Comparison of ENCODE assay signal across 21 mouse cellular contexts in the genomic region with DNA sequence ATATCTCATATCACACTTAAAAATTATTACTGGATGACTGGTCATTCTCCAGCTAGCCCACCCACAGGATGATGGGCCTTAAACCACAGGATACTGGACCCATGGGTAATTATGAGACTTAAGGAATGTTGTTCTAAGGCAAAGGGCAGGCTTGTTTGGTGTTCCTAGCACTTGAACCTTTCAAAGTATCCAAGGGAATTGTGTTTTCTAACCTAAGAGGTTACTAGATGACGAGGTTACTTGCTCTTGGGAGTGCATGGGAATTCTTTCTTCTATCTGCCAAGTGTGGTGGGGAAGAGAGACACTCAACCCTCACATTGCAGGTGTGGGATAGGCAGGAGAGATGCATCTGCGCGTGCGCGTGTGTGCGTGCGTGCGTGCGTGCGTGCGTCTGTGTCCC.
DNase-seq lines count a peak whose midpoint lies in the region; ATAC-seq and TF ChIP-seq lines count a peak whose summit lies in the region.
"Had no signal": no experiment of that assay in that cellular context is flagged by ENCODE, and none has a peak within 500 bp of the region (broad histone marks: within the 10 kb centered on the region; RNA-seq: fewer than 3 reads in every experiment).

No protein-coding gene starts in this region.

- no peaks in the 10 kb centered on the region for H3K36me3 ChIP-seq in heart, embryonic 10.5 days
- H3K36me3 ChIP-seq in kidney, adult 2 months (ENCODE audit: control insufficient read depth, insufficient read depth, low read length), result no peaks in the 10 kb centered on the region
- no peaks in the 10 kb centered on the region for H3K36me3 ChIP-seq in lung, embryonic 14.5 days (ENCODE audit: insufficient read depth)
- no peaks in the 10 kb centered on the region for H3K36me3 ChIP-seq in hindbrain, postnatal 0 days (ENCODE audit: insufficient read depth, low read length)
- H3K36me3 ChIP-seq: forebrain, embryonic 12.5 days; hindbrain, embryonic 10.5 days; midbrain, embryonic 15.5 days; neural tube, embryonic 12.5 days had no signal

- no peaks in the 10 kb centered on the region for H3K9me3 ChIP-seq in heart, embryonic 10.5 days
- no peaks in the 10 kb centered on the region for H3K9me3 ChIP-seq in lung, embryonic 14.5 days (ENCODE audit: low read depth, low read length)
- H3K9me3 ChIP-seq in hindbrain, postnatal 0 days (ENCODE audit: low read length), result no peaks in the 10 kb centered on the region
- H3K9me3 ChIP-seq: forebrain, embryonic 12.5 days; hindbrain, embryonic 10.5 days; midbrain, embryonic 15.5 days; neural tube, embryonic 12.5 days had no signal

- H3K27ac ChIP-seq in heart, embryonic 10.5 days, result 0 out of 2 replicates have a peak overlapping the region, but pooled peaks have one; percentile 31
- H3K27ac ChIP-seq in kidney, adult 2 months (ENCODE audit: insufficient read depth, low read depth, low read length), result peak overlapping the region; percentile 63
- peak overlapping the region; percentile 61 for H3K27ac ChIP-seq in lung, embryonic 14.5 days (ENCODE audit: low read depth)
- H3K27ac ChIP-seq in brown adipose tissue, adult 24 weeks (replicated peaks; ENCODE audit: low read depth, low read length), result 0 out of 2 replicates have a peak overlapping the region, but pooled peaks have one; percentile 68
- H3K27ac ChIP-seq in hindbrain, postnatal 0 days, result no peak overlapping the region
- H3K27ac ChIP-seq: forebrain, embryonic 12.5 days; hindbrain, embryonic 10.5 days; liver, embryonic 14.5 days; midbrain, embryonic 15.5 days; neural tube, embryonic 12.5 days; stomach, postnatal 0 days had no signal

- no peak overlapping the region for H3K4me2 ChIP-seq in lung, embryonic 14.5 days
- no peak overlapping the region for H3K4me2 ChIP-seq in hindbrain, postnatal 0 days (ENCODE audit: low read depth, low read length)
- H3K4me2 ChIP-seq: forebrain, embryonic 12.5 days; midbrain, embryonic 15.5 days; neural tube, embryonic 12.5 days had no signal

- no peak for DNase-seq in heart, embryonic 10.5 days (ENCODE audit: low spot score)
- no peak for DNase-seq in heart, postnatal 14 days
- no peak for DNase-seq in kidney, adult 2 months
- no peak for DNase-seq in kidney, adult 18-20 months
- no peak for DNase-seq in lung, embryonic 14.5 days
- DNase-seq in lung, postnatal 10 days, result no peak
- no peak for DNase-seq in hindbrain, postnatal 0 days (ENCODE audit: low spot score)
- DNase-seq: cerebellum, adult 11-12 months; cerebellum, postnatal 10 days; layer of hippocampus, adult 9-11 months; right cerebral cortex, postnatal 14 days; thymus, postnatal 14 days had no signal

- no peak overlapping the region for H3K9ac ChIP-seq in lung, embryonic 14.5 days
- H3K9ac ChIP-seq in hindbrain, postnatal 0 days (replicated peaks; ENCODE audit: low read length), result no peak overlapping the region
- H3K9ac ChIP-seq: forebrain, embryonic 12.5 days; liver, embryonic 14.5 days; midbrain, embryonic 15.5 days; neural tube, embryonic 12.5 days had no signal

- H3K4me1 ChIP-seq in heart, embryonic 10.5 days, result peaks cover 24% of the 10 kb centered on the region
- H3K4me1 ChIP-seq in kidney, adult 2 months (ENCODE audit: control insufficient read depth, insufficient read depth, low read length), result peaks cover 29% of the 10 kb centered on the region
- peaks cover 28% of the 10 kb centered on the region for H3K4me1 ChIP-seq in lung, embryonic 14.5 days (ENCODE audit: insufficient read depth)
- peaks cover 26% of the 10 kb centered on the region for H3K4me1 ChIP-seq in brown adipose tissue, adult 24 weeks (ENCODE audit: control insufficient read depth, insufficient read depth, insufficient read length, low read length)
- 0 out of 2 replicates have a peak, but pooled peaks cover 3% of the 10 kb centered on the region for H3K4me1 ChIP-seq in hindbrain, postnatal 0 days (ENCODE audit: insufficient read depth, low read length)
- H3K4me1 ChIP-seq: midbrain, embryonic 15.5 days had no signal

- TF ChIP-seq POLR2A in kidney, adult 2 months (IDR thresholded peaks at IDR 0.05; ENCODE audit: low read depth, low read length), result no peak

- TF ChIP-seq CTCF in kidney, adult 2 months (conservative IDR thresholded peaks at IDR 0.05; ENCODE audit: insufficient read depth, insufficient read length, low read depth, low read length), result no peak
- TF ChIP-seq CTCF in lung, embryonic 14.5 days (IDR thresholded peaks at IDR 0.05; ENCODE audit: low read depth), result no peak
- TF ChIP-seq CTCF in hindbrain, postnatal 0 days (IDR thresholded peaks at IDR 0.05; ENCODE audit: low read depth), result no peak

- no peaks in the 10 kb centered on the region for H3K27me3 ChIP-seq in heart, embryonic 10.5 days (ENCODE audit: insufficient read depth, poor library complexity, severe bottlenecking)
- no peaks in the 10 kb centered on the region for H3K27me3 ChIP-seq in kidney, adult 2 months (replicated peaks; ENCODE audit: control insufficient read depth, insufficient read depth, low read length)
- no peaks in the 10 kb centered on the region for H3K27me3 ChIP-seq in lung, embryonic 14.5 days (ENCODE audit: insufficient read depth, low read length)
- H3K27me3 ChIP-seq in hindbrain, postnatal 0 days (ENCODE audit: insufficient read depth, low read length), result no peaks in the 10 kb centered on the region
- H3K27me3 ChIP-seq: forebrain, embryonic 12.5 days; midbrain, embryonic 15.5 days; neural tube, embryonic 12.5 days had no signal

- no peak overlapping the region for H3K4me3 ChIP-seq in heart, embryonic 10.5 days
- no peak overlapping the region for H3K4me3 ChIP-seq in kidney, adult 2 months (ENCODE audit: insufficient read depth, low read depth, low read length)
- H3K4me3 ChIP-seq in lung, embryonic 14.5 days (ENCODE audit: low read depth, low read length), result no peak overlapping the region
- no peak overlapping the region for H3K4me3 ChIP-seq in brown adipose tissue, adult 24 weeks (ENCODE audit: insufficient read depth, low read depth, low read length)
- no peak overlapping the region for H3K4me3 ChIP-seq in hindbrain, postnatal 0 days (ENCODE audit: low read length)
- H3K4me3 ChIP-seq: erythroblast, embryonic 14.5 days; forebrain, embryonic 12.5 days; hindbrain, embryonic 10.5 days; midbrain, embryonic 15.5 days; neural tube, embryonic 12.5 days had no signal

- intact Hi-C loops in heart, postnatal 14 days (cut with DNase I), result loop anchor here (5.0 kb wide), 3 partner anchors 38 to 297 kb away; no protein-coding TSS in a partner anchor

- no peak for ATAC-seq in lung, embryonic 14.5 days (ENCODE audit: insufficient read depth)
- ATAC-seq in hindbrain, postnatal 0 days, result no peak
- ATAC-seq: hindbrain, embryonic 16.5 days; midbrain, embryonic 15.5 days had no signal

- WGBS in heart, embryonic 10.5 days, result 91% methylated on average over 11 of the region's 11 CpGs
- WGBS in kidney, adult 2 months, result 76% methylated on average over 11 of the region's 11 CpGs
- 90% methylated on average over 11 of the region's 11 CpGs for WGBS in lung, embryonic 14.5 days
- 92% methylated on average over 11 of the region's 11 CpGs for WGBS in hindbrain, postnatal 0 days
